Mouse (Mus musculus): ENCODE measurements at regions not wholly inside any gene's neighbourhood (a gene's known extent, or its start where the extent isn't known, plus 50 kb on each side); places are given as distances from the start of the nearest gene placed in this dataset.
"Not testable (repeated sequence)": the region's sequence is repeated elsewhere in the genome, so short reads cannot be mapped to it uniquely, and the experiment has no call there.

DNA sequence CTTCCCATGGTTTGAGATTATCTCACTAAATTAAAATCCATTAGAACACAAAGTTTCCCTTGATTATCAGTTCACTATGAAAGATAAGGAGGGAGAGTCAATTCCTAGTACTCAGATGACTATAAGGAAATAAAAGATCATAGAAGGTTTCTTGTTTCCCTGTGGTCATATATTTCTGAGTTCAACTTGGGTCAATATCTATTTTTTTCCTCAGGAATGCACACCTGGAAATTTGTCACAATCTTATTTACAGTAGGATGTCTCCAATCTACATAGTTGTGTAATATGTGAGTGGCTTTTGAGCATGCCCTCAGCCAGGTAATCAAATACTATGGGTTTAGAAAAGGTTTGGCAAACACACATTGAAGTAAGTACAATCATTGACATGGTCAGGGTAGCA lies 398.2 kb upstream of the Tbl1xr1 start:
- DNase-seq (ENCODE audit: low read depth, low spot score): no peak

DNA sequence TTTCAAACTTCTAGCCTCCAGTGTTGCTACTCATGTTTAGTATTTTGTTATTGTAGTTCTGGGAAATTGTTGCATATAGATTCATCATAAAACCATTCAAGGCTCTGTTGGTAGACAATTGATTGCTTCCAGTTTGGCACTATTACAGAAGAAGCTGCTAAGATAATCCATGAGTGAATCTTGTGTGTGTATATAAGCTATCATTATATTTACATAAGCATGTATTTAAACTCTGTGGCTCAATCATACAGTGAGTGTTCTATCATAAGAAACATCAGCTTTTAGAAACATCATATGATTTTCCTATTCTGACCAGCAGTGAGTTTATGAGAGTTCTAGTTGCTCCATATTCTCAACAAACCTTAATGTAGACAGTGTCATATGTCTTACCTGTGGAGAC lies 397.7 kb upstream of the Tbl1xr1 start:
- DNase-seq (ENCODE audit: low read depth, low spot score): no peak

DNA sequence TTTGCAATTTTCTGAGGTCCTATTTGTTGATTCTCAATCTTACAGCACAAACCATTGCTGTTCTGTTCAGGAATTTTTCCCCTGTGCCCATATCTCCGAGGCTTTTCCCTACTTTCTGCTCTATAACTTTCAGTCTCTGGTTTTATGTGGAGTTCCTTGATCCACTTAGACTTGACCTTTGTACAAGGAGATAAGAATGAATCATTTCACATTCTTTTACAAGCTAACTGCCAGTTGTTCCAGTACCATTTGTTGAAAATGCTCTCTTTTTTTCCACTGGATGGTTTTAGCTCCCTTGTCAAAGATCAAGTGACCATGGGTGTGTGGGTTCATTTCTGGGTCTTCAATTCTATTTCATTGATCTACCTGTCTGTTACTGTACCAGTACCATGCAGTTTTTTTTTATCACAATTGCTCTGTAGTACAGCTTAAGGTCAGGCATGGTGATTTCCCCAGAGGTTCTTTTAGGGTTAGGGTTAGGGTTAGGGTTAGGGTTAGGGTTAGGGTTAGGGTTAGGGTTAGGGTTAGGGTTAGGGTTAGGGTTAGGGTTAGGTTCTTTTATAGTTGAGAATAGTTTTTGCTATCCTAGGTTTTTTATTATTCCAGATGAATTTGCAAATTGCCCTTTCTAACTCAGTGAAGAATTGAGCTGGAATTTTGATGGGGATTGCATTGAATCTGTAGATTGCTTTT lies 378.3 kb upstream of the Tbl1xr1 start:
- DNase-seq (ENCODE audit: low read depth, low spot score): peak; percentile 29
- WGBS: 11% methylated on average over 1 of the region's 1 CpGs

DNA sequence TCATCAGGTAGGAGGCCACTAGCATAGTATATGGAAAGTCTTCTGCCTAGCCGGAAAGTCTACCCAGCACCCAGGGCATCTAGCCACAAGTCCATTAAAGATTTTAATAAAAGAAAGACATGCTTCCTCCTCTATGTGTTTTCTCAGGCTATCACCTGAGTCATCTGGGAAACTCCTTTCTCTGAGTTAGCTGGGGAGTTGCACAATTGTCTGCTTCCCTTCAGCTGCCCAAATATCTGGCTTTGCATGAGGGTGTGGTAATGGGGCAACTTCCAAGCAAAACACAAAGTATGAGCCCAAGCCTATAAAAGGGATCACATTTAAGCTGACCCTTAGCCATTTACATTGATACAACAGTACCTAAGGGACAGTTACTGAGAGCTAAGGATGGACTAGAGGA lies 376.9 kb upstream of the Tbl1xr1 start:
- peak; percentile 47 for DNase-seq (ENCODE audit: low read depth, low spot score)
- 40% methylated on average over 1 of the region's 1 CpGs for WGBS

DNA sequence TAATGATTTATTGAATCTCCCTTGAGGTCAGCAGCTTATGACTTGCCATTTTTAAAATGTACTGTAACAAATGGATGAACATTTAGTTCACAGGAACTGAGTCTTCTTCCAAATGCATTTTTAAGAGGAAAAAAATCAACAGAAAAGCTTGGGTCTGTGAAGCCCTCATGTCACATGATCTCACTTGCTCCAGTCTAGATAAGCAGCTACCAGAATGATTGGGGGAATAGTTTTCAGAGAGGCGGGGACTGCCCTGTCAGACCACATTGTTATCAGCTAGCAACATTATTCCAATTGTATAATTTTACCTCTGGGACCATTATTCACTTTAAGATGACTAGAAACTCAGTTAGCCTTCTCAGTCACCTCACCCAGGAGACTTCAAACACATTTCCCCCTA lies 376.1 kb upstream of the Tbl1xr1 start:
- WGBS: 92% methylated on average over 1 of the region's 1 CpGs
- DNase-seq (ENCODE audit: low read depth, low spot score): no peak

DNA sequence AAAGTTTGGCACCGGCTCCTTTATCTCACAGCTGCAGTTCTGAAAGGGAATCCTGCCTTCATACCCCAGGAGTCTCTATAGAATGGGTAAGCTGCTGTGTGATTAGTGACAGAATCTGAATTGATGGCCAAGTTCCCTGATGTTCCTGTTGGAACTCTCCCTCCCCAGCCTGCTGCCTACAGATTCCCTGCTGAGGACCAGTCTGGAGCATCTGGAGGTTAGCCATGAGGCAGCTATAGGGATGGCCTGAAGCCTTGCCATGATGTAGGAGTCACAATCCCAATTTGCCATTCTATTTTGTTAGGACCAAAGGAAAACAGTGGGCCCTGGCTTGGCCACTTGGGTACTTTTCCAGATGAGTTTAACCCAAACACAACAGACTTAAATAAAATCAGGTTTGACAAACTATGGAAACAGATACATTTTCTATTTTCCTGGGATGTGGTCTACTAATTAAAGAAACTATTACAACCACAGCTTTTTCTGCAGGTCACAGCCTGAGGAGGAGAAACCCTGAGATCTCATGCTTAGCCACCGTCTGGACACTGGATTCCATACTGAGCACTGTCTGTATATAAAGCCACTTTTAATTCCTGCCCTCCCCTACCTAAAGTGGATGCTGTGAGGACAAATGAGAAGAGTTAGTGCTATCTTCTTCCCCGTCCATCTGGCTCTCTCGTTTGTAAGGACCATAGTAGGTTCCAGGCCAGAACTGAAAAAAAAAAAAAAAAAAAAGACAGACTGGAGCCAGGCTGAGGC lies 349.5 kb upstream of the Tbl1xr1 start:
- 84% methylated on average over 4 of the region's 4 CpGs for WGBS
- DNase-seq (ENCODE audit: low read depth, low spot score): no peak

DNA sequence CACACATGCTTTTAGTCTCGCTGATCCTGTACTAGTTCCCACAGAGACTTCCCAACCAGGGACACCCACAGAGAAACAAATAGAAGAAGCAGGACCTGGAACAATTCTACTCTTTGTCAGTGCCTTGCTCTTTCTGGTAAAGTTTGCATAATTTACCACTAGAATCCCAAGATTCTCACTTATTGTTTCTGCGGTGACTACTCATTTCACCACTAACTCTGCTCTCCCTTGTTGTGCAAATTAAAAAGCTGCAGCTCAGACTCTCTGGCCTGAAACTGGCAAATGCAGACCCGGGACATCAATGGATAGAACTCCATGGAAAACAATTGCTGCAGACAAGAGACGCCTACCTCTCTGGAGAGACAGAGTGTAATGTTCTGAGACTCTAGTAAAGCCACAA lies 348.4 kb upstream of the Tbl1xr1 start:
- WGBS: 82% methylated on average over 4 of the region's 4 CpGs
- no peak for DNase-seq (ENCODE audit: low read depth, low spot score)

DNA sequence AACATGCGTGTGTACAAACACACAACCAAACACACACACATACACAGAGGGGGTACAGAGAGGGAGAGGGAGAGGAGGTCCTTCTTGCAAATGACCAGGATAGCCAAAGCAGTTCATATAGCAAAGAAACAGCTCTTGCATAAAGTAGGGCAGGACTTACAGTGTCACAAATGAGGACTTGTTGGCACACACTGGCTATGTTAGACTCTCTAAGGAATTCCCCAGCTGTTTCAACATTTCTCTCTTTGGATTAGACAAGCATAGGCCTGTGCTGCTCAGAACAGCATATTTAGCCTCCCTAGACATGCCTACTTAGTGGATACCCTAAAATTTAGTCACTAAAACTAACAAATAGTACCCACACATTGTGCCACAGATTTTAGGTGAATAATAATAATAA lies 347.1 kb upstream of the Tbl1xr1 start:
- WGBS: 94% methylated on average over 1 of the region's 1 CpGs
- no peak for DNase-seq (ENCODE audit: low read depth, low spot score)

DNA sequence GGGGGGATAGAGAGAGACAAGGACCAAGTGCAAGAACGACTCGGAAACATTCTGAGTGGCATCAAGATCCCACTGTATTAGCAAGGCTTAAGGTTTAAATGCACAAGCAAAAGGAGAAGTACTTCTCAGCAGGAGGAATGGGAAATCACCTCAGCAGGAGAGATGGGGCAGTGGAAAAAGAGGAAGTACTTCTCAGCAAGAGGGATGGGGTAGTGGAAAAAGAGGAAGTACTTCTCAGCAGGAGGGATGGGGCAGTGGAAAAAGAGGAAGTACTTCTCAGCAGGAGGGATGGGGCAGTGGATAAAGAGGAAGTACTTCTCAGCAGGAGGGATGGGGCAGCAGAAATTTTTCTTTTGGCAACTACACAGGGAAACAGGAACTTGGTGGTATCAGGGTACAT lies 340.8 kb upstream of the Tbl1xr1 start:
- not testable (repeated sequence) for DNase-seq (ENCODE audit: low read depth, low spot score)
- WGBS: 95% methylated on average over 2 of the region's 2 CpGs

DNA sequence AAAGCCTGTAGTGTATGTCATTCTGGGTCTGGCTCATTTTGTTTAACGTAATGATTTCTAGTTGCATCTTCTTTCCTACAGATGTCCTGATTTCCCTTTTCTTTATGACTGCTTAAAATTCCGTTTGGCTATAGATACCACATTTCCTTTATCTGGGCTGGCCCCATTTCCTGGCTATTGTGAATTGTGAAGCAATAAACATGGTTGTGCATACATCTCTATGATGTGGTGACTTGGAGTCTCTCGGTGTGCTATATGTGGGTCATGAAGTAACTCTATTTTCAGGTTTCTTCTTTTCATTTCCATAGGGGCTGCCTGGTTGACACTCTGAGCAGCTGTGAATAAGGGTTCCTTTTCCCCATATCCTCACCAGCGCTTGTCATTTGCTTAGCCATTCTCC lies 336.7 kb upstream of the Tbl1xr1 start:
- 69% methylated on average over 4 of the region's 4 CpGs for WGBS
- no peak for DNase-seq (ENCODE audit: low read depth, low spot score)

DNA sequence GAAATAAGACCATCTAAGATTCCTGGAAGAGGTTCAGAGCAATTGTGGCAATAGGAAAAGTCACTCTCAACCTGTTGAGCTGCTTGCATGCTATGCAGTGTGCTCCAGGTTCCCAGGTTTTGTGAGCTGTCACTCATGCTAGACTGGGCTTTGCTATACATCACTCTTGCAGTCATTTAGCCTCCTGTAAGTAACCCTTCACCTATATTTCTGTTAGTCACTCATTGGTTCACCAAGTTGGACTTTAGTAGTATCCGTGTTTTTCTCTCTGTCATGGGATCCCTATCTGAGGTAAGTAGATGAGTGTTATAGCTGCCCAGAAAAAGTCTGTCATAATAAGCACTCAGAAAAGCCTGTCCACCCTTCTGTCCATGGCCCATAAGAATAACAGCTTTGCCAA lies 332.3 kb upstream of the Tbl1xr1 start:
- peak; percentile 16 for DNase-seq (ENCODE audit: low read depth, low spot score)
- 61% methylated on average over 1 of the region's 1 CpGs for WGBS

DNA sequence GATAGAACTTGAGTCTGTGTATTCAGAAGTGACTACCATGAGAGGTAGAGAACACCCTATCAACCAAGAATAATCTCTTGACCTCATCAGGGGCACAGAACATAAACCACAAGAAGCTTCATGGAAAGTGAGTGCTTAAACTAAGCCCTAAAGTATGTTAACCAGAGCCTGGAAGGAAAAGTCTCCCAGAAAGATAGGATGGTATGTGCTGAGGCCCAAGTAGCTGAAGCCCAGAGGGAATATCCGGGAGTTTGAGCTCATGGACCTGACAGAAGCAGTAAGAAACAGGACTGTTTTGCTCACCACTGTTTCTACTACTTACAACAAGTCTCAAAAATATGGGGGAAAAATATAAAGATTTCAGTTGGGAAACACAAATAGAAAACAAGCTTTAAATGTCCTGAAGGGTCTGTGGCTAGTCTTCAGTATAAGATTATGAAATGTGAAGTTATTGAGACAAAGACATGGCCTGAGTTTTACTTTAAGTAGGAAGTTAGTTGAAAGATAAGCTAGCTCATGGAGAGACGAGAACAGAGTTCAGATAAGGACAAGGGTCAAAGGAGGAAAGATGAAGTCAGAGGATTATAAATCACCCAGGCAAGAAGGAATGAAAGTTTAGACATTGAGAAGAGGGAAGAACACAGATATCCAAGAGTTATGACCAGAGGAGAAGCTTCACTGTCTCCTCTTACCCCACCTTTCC lies 315.8 kb upstream of the Tbl1xr1 start:
- WGBS: 41% methylated on average over 2 of the region's 2 CpGs

DNA sequence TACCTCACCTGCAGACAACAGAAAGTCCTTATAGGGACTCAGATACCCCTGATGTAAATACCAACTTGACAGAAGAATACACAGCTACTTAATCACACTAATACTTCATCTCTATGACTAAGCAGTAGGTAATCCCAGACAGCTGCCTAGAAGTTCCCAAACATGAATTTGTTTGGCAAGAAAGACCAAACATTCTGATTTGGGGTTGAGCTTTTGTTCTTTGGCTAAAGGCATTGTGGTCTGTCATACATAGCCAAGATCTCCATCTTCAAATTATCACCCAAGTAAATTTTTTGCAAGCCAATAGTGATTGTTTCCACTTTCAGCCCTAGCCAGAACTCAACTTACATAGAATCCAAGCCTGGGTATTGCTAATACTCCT lies 315.2 kb upstream of the Tbl1xr1 start:
- DNase-seq (ENCODE audit: low read depth, low spot score): no peak

More for the DNA sequence above, 315.8 kb upstream of the Tbl1xr1 start:
- DNase-seq (ENCODE audit: low read depth, low spot score): no peak

DNA sequence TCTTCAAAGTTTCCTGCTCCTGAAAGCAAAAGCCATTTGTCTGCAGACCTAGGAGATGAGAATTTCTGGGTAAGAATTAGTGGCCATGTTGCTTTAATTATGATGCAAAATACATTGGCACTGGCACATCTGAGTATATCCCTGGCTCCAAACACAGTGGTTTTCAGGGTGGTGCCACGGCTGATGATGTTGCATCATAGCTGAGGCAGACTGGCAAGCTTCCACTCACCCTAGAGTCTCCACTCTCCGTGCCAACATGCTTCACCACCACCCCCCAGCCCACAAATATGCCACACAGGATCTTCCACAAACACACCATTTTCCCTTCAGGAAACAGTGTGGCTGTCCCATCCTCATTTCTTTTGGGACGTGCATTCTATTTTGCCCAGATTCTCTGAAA lies 314.5 kb upstream of the Tbl1xr1 start:
- DNase-seq (ENCODE audit: low read depth, low spot score): no peak
- whole genome bisulfite sequencing: 60% methylated on average over 3 of the region's 3 CpGs

DNA sequence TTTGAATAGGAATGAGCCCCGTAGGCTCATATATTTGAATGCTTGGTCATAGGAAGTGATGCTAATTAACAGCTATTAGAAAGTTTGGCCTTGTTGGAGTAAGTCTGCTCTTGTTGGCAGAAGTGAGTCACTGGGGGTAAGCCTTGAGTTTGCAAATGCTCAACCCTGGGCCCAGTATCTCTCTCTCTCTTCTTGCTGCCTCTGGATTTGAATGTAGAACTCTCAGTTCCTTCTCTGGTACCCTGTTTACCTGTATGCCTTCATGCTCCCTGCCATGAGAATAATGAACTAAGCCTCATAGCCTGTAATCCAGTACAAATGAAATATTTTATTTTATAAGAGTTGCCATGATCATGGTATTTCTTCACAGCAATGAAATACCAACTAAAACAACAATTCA lies 308.4 kb upstream of the Tbl1xr1 start:
- WGBS: 97% methylated on average over 1 of the region's 1 CpGs

DNA sequence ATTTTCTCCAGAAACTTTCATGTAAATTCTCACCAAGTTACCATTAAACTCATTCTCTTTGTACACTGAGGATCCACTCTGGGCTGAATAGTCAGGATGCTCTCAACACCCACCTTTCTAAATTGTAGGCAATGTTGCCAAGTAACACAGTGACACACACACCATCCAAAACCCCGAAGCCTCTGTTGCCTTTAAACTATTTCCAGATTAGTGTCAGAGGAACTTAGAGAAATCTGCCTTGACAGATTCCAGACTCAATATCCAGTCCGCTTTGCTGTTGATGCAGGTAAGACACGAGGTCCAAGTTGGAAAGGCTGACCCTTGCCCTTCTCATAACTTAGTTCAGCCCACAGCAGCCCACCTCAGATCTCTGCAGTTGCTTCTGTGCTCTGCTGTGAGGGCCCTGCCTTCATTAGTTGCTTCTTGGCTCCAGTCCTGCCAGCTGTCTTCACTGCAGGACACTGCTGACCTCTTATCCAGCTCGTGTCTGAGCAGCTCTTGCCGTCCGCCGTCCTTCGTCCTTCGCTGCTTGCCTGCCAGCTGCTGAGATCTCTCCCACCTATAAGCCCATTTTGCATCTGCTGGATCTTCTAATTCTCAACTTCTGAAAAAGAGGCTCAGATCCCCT lies 306.4 kb upstream of the Tbl1xr1 start:
- 67% methylated on average over 9 of the region's 9 CpGs for WGBS
- no peak for DNase-seq (ENCODE audit: low read depth, low spot score)

More for the DNA sequence above, 308.4 kb upstream of the Tbl1xr1 start:
- no peak for DNase-seq (ENCODE audit: low read depth, low spot score)

DNA sequence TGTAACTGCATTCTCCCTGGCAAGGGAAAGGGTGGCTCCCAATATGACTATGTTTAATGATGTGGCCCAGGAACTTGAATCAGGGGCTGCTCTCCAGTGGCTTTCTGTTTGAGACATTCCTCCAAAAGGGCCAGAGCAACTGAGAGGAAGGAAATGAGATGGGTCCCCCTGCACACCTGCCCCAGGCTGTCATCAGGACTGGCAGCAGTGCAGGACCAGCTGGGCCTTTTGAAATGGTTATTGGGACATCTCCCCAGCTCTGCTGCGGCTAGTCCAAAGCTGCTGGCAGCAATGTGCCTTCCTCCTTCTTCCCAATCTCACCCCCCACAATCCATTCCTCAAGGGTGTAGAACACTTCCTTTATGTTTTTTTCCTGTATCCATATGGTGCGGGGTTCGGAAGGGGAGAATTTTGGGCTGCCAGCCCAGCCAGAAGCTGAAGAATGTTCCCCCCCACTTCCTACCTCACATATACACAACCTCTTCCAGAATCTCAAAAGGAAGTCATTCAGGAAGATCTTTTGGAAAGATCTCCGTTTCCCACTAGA lies 304.6 kb upstream of the Tbl1xr1 start:
- 89% methylated on average over 4 of the region's 4 CpGs for WGBS
- no peak for DNase-seq (ENCODE audit: low read depth, low spot score)

DNA sequence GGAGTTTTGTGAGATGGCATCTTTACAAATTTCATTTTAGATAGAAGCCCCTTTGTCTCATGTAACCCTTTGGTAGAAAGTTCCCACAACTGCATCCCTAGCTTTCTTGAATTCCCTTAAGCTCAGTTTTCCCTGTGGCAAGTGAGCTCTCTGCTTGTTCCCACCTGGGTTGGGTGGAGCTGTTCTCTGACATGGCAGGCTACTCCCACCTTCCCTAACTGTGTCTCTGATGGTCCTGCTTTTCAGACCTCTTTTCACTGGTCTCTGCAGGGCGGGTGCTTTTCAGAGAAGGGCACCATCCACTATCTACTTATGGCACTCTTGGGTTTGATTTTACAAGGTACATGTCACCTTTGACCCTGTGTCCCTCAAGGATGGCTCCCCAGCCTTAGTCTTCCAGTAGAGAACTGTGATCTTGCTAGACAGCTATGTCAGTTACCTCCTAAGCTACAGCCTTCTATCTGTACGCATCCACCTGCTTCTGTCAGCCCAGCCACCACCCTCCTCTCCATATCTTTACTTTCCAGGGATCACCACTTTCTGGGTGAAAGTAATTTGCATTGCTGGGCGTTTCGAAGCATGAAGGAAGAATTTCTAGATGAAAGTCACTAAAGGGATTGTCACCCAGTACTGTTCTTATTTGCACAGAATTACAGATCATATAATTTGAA lies 302.1 kb upstream of the Tbl1xr1 start:
- 79% methylated on average over 4 of the region's 4 CpGs for WGBS
- DNase-seq (ENCODE audit: low read depth, low spot score): no peak

DNA sequence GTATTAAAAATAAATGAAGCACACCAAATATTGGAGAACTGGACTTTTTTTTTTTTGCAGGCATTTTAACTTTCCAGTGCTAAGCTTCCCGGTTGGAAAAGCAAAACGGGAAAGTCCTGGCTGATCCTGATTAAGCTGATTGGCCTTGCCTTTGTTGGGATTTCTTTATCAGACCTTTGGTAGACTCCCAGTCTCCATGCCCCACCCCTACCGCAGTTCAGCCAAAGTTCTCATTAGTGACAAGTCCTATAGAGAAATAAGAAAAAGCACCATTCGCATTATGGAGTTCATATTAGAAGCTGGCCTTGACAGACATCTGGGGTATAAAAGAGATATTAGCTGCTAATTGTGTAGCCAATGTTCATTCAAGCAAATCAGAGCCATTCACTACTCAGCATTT lies 297.7 kb upstream of the Tbl1xr1 start:
- 79% methylated on average over 4 of the region's 4 CpGs for WGBS
- DNase-seq (ENCODE audit: low read depth, low spot score): no peak

Measured in large intestine, adult 2 months (tissue).